Mouse (Mus musculus) limb, embryonic 11.5 days (tissue): ENCODE results near the gene Lgals1. TPM values are rescaled to one million over a fixed set of nuclear protein-coding genes. Genes with fewer than 3 reads are reported as not detected.

Source experiments
- ATAC-seq: fragments of 200-750 bp; cut with Nextera tagmentation; 2 replicates; pipeline ENCODE4 v1.8.0; 2017; ENCODE audit warnings: low read depth; ENCODE audit not compliant: insufficient number of reproducible peaks, low FRiP score, low TSS enrichment
- DNase-seq: peaks from one replicate; pipeline ENCODE4 v3.0.0-alpha.2; 2015; ENCODE audit warnings: low spot score
- H3K27ac ChIP-seq: fragments of 300-500 bp; sonication (generic); replicated peaks from 2 replicates; pipeline ENCODE4 v1.5.1; 2014; ENCODE audit warnings: low read depth, mild to moderate bottlenecking, low read length
- H3K27me3 ChIP-seq: fragments of 300-500 bp; sonication (generic); 2 replicates; pipeline ENCODE4 v1.6.1; 2014; ENCODE audit warnings: mild to moderate bottlenecking, low read length, mixed read lengths; ENCODE audit not compliant: control insufficient read depth, insufficient read depth
- H3K36me3 ChIP-seq: fragments of 300-500 bp; sonication (generic); 2 replicates; pipeline ENCODE4 v1.6.1; 2014; ENCODE audit warnings: mild to moderate bottlenecking, low read length, moderate library complexity, mixed read lengths; ENCODE audit not compliant: control insufficient read depth, insufficient read depth
- H3K4me1 ChIP-seq: fragments of 300-500 bp; sonication (generic); 2 replicates; pipeline ENCODE4 v1.6.1; 2014; ENCODE audit warnings: low read length, mixed read lengths; ENCODE audit not compliant: control insufficient read depth, insufficient read depth
- H3K4me2 ChIP-seq: fragments of 300-500 bp; sonication (generic); 2 replicates; pipeline ENCODE4 v1.6.1; 2014; ENCODE audit warnings: low read depth, mild to moderate bottlenecking, moderate library complexity; ENCODE audit not compliant: severe bottlenecking
- H3K4me3 ChIP-seq: fragments of 300-500 bp; sonication (generic); 2 replicates; pipeline ENCODE4 v1.5.1; 2014; ENCODE audit warnings: low read depth, low read length
- H3K9ac ChIP-seq: fragments of 300-500 bp; sonication (generic); 2 replicates; pipeline ENCODE4 v1.6.1; 2014; ENCODE audit warnings: mild to moderate bottlenecking, low read length
- H3K9me3 ChIP-seq: fragments of 300-500 bp; sonication (generic); 2 replicates; pipeline ENCODE4 v1.6.1; 2016; ENCODE audit warnings: low read length; ENCODE audit not compliant: control insufficient read depth
- WGBS: fragments of 180-500 bp; shearing (Covaris S2); extraction: QIAGEN DNeasy Blood & Tissue Kit; methylation state at CpG from one replicate; pipeline ENCODE4 v1.1.7; 2014; 5-methylcytosine and 5-hydroxymethylcytosine counted together
- polyA plus RNA-seq: library from polyadenylated mRNA; unstranded; fragments of >200 nt; fragmentation: Nextera tagmentation; extraction: Ambion mirVana; gene quantifications from 2 replicates; pipeline ENCODE4 v1.2.1, GENCODE M21; 2014

The Lgals1 gene
- polyA plus RNA-seq, 1 experiment from 2014 or later: 570 TPM

DNA sequence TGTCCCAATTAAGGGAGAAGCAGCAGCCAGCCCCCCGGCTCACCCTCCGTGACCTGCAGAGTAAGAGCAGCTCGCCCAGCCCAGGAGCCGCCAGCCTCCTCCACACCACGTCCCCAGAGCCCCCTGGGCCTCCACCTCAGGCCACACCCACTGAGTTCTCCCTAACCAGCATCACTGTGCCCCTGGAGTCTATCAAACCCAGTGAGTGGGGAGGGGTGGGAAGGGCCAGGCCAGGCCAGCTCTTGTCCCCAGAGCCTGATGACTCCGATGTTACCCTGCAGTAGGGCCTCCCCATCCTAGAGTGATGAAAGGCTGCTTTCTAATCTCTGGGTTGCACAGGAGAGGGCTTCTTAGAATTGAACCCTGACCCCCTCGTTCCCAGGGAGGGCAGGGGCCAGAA, 34.1 kb upstream of the Lgals1 start:
- DNase-seq (no peak), ATAC-seq (no peak)
- Histone ChIP-seq H3K4me1 (0 out of 2 replicates have a peak, but pooled peaks cover 2% of the 10 kb centered on the region), H3K4me2 (no peak overlapping the region), H3K9ac (no peak overlapping the region), H3K27me3 (no peaks in the 10 kb centered on the region), H3K27ac (no peak overlapping the region), H3K9me3 (no peaks in the 10 kb centered on the region), H3K36me3 (peaks cover 14% of the 10 kb centered on the region; the same call in 1 of the 2 replicates), H3K4me3 (no peak overlapping the region)
- WGBS: 45% methylated on average over 7 of the region's 7 CpGs

- no peak for DNase-seq
- no peak overlapping the region for H3K9ac ChIP-seq
- no peaks in the 10 kb centered on the region for H3K27me3 ChIP-seq
- H3K27ac ChIP-seq: no peak overlapping the region
- peaks cover 5% of the 10 kb centered on the region; the same call in 1 of the 2 replicates for H3K36me3 ChIP-seq
- no peak overlapping the region for H3K4me3 ChIP-seq
- no peaks in the 10 kb centered on the region for H3K9me3 ChIP-seq
- H3K4me2 ChIP-seq: no peak overlapping the region
- WGBS: 77% methylated on average over 13 of the region's 13 CpGs
- H3K4me1 ChIP-seq: peaks cover 9% of the 10 kb centered on the region; the same call in 1 of the 2 replicates
- no peak for ATAC-seq
These were observed 31.8 kb upstream of the Lgals1 start for GRCm38 (mm10) chr15:78894726-78895125.

GRCm38 (mm10) chr15:78895741-78896140, 30.8 kb upstream of the Lgals1 start:
- H3K27me3 ChIP-seq: no peaks in the 10 kb centered on the region
- H3K36me3 ChIP-seq: peaks cover 3% of the 10 kb centered on the region; the same call in 1 of the 2 replicates
- WGBS: 86% methylated on average over 2 of the region's 2 CpGs
- H3K27ac ChIP-seq: no peak overlapping the region; the same call in 1 of the 2 replicates
- DNase-seq (no peak), ATAC-seq (no peak)
- no peak overlapping the region for H3K4me3 ChIP-seq
- no peaks in the 10 kb centered on the region for H3K9me3 ChIP-seq
- H3K4me2 ChIP-seq: no peak overlapping the region
- peaks cover 11% of the 10 kb centered on the region for H3K4me1 ChIP-seq
- no peak overlapping the region for H3K9ac ChIP-seq

GRCm38 (mm10) chr15:78896149-78896548, 30.4 kb upstream of the Lgals1 start:
- no peak overlapping the region; the same call in 1 of the 2 replicates for H3K27ac ChIP-seq
- no peak overlapping the region for H3K9ac ChIP-seq
- H3K4me1 ChIP-seq: peaks cover 15% of the 10 kb centered on the region

GRCm38 (mm10) chr15:78897488-78897887, 29.0 kb upstream of the Lgals1 start:
- H3K36me3 ChIP-seq: no peaks in the 10 kb centered on the region; the same call in 1 of the 2 replicates
- H3K4me3 ChIP-seq: no peak overlapping the region
- WGBS: 90% methylated on average over 4 of the region's 4 CpGs
- peaks cover 20% of the 10 kb centered on the region for H3K4me1 ChIP-seq
- no peaks in the 10 kb centered on the region for H3K9me3 ChIP-seq
- no peak for DNase-seq
- H3K4me2 ChIP-seq: no peak overlapping the region
- no peak for ATAC-seq
- H3K27ac ChIP-seq: no peak overlapping the region
- no peak overlapping the region for H3K9ac ChIP-seq
- H3K27me3 ChIP-seq: no peaks in the 10 kb centered on the region

More at GRCm38 (mm10) chr15:78896149-78896548, 30.4 kb upstream of the Lgals1 start:
- Histone ChIP-seq H3K4me3 (no peak overlapping the region), H3K4me2 (no peak overlapping the region), H3K36me3 (no peaks in the 10 kb centered on the region; the same call in 1 of the 2 replicates), H3K9me3 (no peaks in the 10 kb centered on the region), H3K27me3 (no peaks in the 10 kb centered on the region)
- DNase-seq: no peak
- no peak for ATAC-seq
- WGBS: 73% methylated on average over 3 of the region's 3 CpGs

GRCm38 (mm10) chr15:78898507-78899001, 28.0 kb upstream of the Lgals1 start:
- DNase-seq: no peak
- ATAC-seq: no peak
- H3K27me3 ChIP-seq: no peaks in the 10 kb centered on the region
- no peaks in the 10 kb centered on the region for H3K9me3 ChIP-seq
- 0 out of 2 replicates have a peak, but pooled peaks cover 3% of the 10 kb centered on the region for H3K36me3 ChIP-seq
- H3K4me2 ChIP-seq: peak overlapping the region; percentile 77
- H3K4me3 ChIP-seq: no peak overlapping the region
- WGBS: 55% methylated on average over 6 of the region's 6 CpGs
- H3K27ac ChIP-seq: 0 out of 2 replicates have a peak overlapping the region, but pooled peaks have one; percentile 14
- H3K4me1 ChIP-seq: peaks cover 20% of the 10 kb centered on the region
- 0 out of 2 replicates have a peak overlapping the region, but pooled peaks have one; percentile 12 for H3K9ac ChIP-seq

DNA sequence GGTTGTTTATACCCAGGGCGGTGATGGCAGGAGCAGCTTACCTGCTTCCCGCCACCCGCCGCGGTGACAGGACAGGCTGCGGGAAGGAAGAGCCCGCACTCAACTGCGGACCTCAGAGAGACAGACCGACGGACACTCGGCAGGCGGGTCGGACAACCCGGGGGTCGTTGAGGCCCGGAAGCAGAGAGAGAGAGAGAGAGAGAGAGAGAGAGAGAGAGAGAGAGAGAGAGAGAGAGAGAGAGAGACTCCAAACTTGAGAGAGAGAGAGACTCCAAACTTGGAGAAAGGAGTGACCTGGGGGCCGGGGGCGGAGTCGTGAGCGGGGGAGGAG, 27.2 kb upstream of the Lgals1 start, which contains the start of gene Gm49510:
Gm49510 (plus strand) TSS at position 259 of the 331 bp plus-strand sequence.
- H3K4me2 ChIP-seq: peak within 1 kb of the TSS; percentile 77
- peak within 1 kb of the TSS; percentile 42; the same call in 1 of the 2 replicates for H3K27ac ChIP-seq
- ATAC-seq (no peak), DNase-seq (no peak)
- under 1% methylated on average over 20 of the region's 20 CpGs for WGBS
- H3K4me1 ChIP-seq: peaks cover 20% of the 10 kb centered on the region
- H3K9me3 ChIP-seq: no peaks in the 10 kb centered on the region
- no peaks in the 10 kb centered on the region for H3K27me3 ChIP-seq
- 0 out of 2 replicates have a peak, but pooled peaks cover 5% of the 10 kb centered on the region for H3K36me3 ChIP-seq
- peak within 1 kb of the TSS; percentile 85 for H3K4me3 ChIP-seq
- H3K9ac ChIP-seq: peak within 1 kb of the TSS; percentile 76

DNA sequence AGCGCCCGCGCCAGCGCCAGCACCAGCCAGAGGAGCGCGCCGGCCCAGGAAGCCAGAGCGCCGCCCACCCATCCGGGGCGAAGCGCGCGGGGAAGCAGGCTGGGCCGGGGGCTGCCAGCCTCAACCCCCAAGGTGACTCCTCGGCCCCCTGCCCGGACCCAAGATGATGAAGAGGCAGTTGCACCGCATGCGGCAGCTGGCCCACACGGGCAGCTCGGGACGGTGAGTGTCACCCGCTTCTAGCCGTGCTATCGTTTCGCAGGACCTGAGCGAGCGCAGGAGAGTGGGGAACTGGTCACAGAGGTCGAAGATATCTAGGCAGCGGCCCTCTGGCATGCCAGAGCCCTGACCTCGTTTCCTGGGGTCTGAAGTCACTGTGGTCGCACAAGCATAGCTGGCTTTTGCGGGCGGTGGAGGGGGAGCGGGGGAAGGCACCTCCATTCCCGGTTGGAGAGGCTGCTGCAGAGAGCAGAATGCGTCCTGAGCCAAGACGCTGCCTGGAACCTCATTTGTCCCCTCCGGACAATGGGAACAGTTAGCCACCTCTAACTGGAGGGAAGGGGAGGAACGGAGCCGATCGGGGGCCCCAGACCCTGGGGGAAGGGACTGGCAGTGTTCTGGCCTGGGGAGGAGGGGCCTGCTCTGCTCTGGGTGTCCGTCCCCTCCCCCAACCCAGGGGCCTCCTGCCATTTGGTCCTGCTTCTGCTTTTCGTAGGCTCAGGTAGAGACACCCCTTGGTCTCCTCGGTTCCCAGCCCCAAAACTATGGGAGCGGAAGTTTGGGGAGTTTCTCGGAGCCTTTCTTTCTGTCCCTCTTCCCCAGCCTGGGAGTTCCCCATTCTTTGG, 26.6 kb upstream of the Lgals1 start, which contains the start of gene Sh3bp1:
Sh3bp1 (plus strand) TSS at position 29 of the 845 bp plus-strand sequence.
- H3K4me2 ChIP-seq: peak within 1 kb of the TSS; percentile 77
- peak within 1 kb of the TSS; percentile 76 for H3K9ac ChIP-seq
- WGBS: under 1% methylated on average over 44 of the region's 47 CpGs
- ATAC-seq: peak; percentile 66; the same call in 1 of the 2 replicates
- no peaks in the 10 kb centered on the region for H3K27me3 ChIP-seq
- H3K36me3 ChIP-seq: 0 out of 2 replicates have a peak, but pooled peaks cover 5% of the 10 kb centered on the region
- peak within 1 kb of the TSS; percentile 85 for H3K4me3 ChIP-seq
- H3K4me1 ChIP-seq: peaks cover 20% of the 10 kb centered on the region
- peak; percentile 79 for DNase-seq
- H3K27ac ChIP-seq: peak within 1 kb of the TSS; percentile 42; the same call in 1 of the 2 replicates
- H3K9me3 ChIP-seq: no peaks in the 10 kb centered on the region
